In the genomic region with DNA sequence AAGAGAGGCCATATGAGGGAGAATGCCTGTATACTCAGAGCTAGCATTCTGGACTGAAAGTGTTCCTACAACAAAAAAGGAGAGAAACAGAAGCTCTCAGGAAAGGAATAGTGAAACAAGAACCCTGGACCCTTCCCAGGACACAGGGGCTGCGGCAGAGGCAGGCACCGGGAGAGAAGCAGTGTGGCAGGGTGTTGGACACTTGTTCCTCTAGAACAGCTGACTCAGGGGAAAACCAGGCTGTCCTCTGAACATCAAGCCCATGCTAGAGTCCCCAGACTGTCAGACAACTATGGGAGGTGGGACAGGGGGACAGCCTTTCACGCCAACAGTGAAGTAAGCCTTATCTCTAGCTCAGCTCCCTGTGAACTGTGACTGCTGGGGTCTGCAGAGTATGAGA, we compare ENCODE assay signal across 12 mouse cellular contexts. TPM values are rescaled to one million over a fixed set of nuclear protein-coding genes. Genes with fewer than 3 reads are reported as not detected.
DNase-seq lines count a peak whose midpoint lies in the region; ATAC-seq and TF ChIP-seq lines count a peak whose summit lies in the region.
"Had no signal": no experiment of that assay in that cellular context is flagged by ENCODE, and none has a peak within 500 bp of the region (broad histone marks: within the 10 kb centered on the region; RNA-seq: fewer than 3 reads in every experiment).

No protein-coding gene starts in this region.

- H3K27ac ChIP-seq in forebrain, embryonic 13.5 days: no peak overlapping the region
- H3K27ac ChIP-seq in forebrain, embryonic 11.5 days (ENCODE audit: low read depth, low read length): no peak overlapping the region
- H3K27ac ChIP-seq in midbrain, embryonic 10.5 days (replicated peaks): peak overlapping the region; percentile 91
- no peak overlapping the region for H3K27ac ChIP-seq in midbrain, postnatal 0 days (ENCODE audit: low read depth, low read length)
- H3K27ac ChIP-seq in limb, embryonic 14.5 days (replicated peaks; ENCODE audit: low read depth, low read length): peak overlapping the region; percentile 90
- H3K27ac ChIP-seq in stomach, embryonic 16.5 days (ENCODE audit: low read length): peak overlapping the region; percentile 79; the same call in 1 of the 2 replicates

- H3K4me2 ChIP-seq in forebrain, embryonic 13.5 days: 0 out of 2 replicates have a peak overlapping the region, but pooled peaks have one; percentile 97
- no peak overlapping the region for H3K4me2 ChIP-seq in forebrain, embryonic 11.5 days (ENCODE audit: low read depth, low read length, severe bottlenecking)
- no peak overlapping the region for H3K4me2 ChIP-seq in midbrain, postnatal 0 days (ENCODE audit: low read depth, low read length, poor library complexity, severe bottlenecking)
- peak overlapping the region; percentile 78 for H3K4me2 ChIP-seq in limb, embryonic 14.5 days (replicated peaks; ENCODE audit: low read depth, low read length, severe bottlenecking)
- no peak overlapping the region; the same call in 1 of the 2 replicates for H3K4me2 ChIP-seq in stomach, embryonic 16.5 days (ENCODE audit: low read depth, low read length)

- H3K4me3 ChIP-seq in forebrain, embryonic 13.5 days: no peak overlapping the region
- no peak overlapping the region for H3K4me3 ChIP-seq in forebrain, embryonic 11.5 days (ENCODE audit: low read depth, low read length)
- H3K4me3 ChIP-seq in midbrain, embryonic 10.5 days: peak overlapping the region; percentile 74; the same call in 1 of the 2 replicates
- H3K4me3 ChIP-seq in midbrain, postnatal 0 days (ENCODE audit: low read depth, low read length): no peak overlapping the region
- no peak overlapping the region for H3K4me3 ChIP-seq in limb, embryonic 14.5 days (replicated peaks; ENCODE audit: low read length)
- H3K4me3 ChIP-seq in stomach, embryonic 16.5 days (replicated peaks; ENCODE audit: low read length): no peak overlapping the region

- no peak for TF ChIP-seq POLR2A in limb, embryonic 14.5 days (IDR thresholded peaks at IDR 0.05; ENCODE audit: borderline replicate concordance, extremely low read depth, insufficient read depth, insufficient read length)

- no peaks in the 10 kb centered on the region for H3K9me3 ChIP-seq in forebrain, embryonic 13.5 days (replicated peaks)
- no peaks in the 10 kb centered on the region for H3K9me3 ChIP-seq in forebrain, embryonic 11.5 days (ENCODE audit: control insufficient read depth, low read length)
- H3K9me3 ChIP-seq in midbrain, embryonic 10.5 days (replicated peaks): no peaks in the 10 kb centered on the region
- H3K9me3 ChIP-seq in midbrain, postnatal 0 days (ENCODE audit: low read length): no peaks in the 10 kb centered on the region
- H3K9me3 ChIP-seq in limb, embryonic 14.5 days (ENCODE audit: control insufficient read depth, low read length): no peaks in the 10 kb centered on the region
- H3K9me3 ChIP-seq in stomach, embryonic 16.5 days (replicated peaks; ENCODE audit: control insufficient read depth, low read length): no peaks in the 10 kb centered on the region

- H3K27me3 ChIP-seq in forebrain, embryonic 13.5 days: peaks cover 33% of the 10 kb centered on the region
- H3K27me3 ChIP-seq in forebrain, embryonic 11.5 days (ENCODE audit: control insufficient read depth, insufficient read depth, low read length): peaks cover 23% of the 10 kb centered on the region
- H3K27me3 ChIP-seq in midbrain, embryonic 10.5 days (ENCODE audit: low read depth, poor library complexity, severe bottlenecking): peaks cover 59% of the 10 kb centered on the region
- no peaks in the 10 kb centered on the region for H3K27me3 ChIP-seq in midbrain, postnatal 0 days (ENCODE audit: insufficient read depth, low read length)
- no peaks in the 10 kb centered on the region for H3K27me3 ChIP-seq in limb, embryonic 14.5 days (ENCODE audit: control insufficient read depth, insufficient read depth, low read length)
- H3K27me3 ChIP-seq in stomach, embryonic 16.5 days (ENCODE audit: control insufficient read depth, insufficient read depth, low read length): peaks cover 14% of the 10 kb centered on the region; the same call in 1 of the 2 replicates

- no peak for DNase-seq in forebrain, embryonic 11.5 days (ENCODE audit: low spot score)
- no peak for DNase-seq in midbrain, embryonic 10.5 days (ENCODE audit: low spot score)
- no peak for DNase-seq in midbrain, postnatal 0 days (ENCODE audit: low spot score)
- DNase-seq in limb, embryonic 14.5 days (ENCODE audit: low spot score): no peak
- no peak for DNase-seq in adipocyte (ENCODE audit: low spot score)
- DNase-seq in frontal cortex, postnatal 10 days (ENCODE audit: low spot score in 2 of 2): no peak
- DNase-seq: kidney, postnatal 10 days; right cerebral cortex, postnatal 14 days; thymus, postnatal 14 days had no signal

- peaks cover 66% of the 10 kb centered on the region for H3K4me1 ChIP-seq in forebrain, embryonic 13.5 days
- H3K4me1 ChIP-seq in forebrain, embryonic 11.5 days (replicated peaks; ENCODE audit: control insufficient read depth, insufficient read depth, low read length): peaks cover 38% of the 10 kb centered on the region
- peaks cover 71% of the 10 kb centered on the region for H3K4me1 ChIP-seq in midbrain, embryonic 10.5 days
- peaks cover 44% of the 10 kb centered on the region for H3K4me1 ChIP-seq in midbrain, postnatal 0 days (ENCODE audit: insufficient read depth, low read length)
- H3K4me1 ChIP-seq in limb, embryonic 14.5 days (ENCODE audit: control insufficient read depth, insufficient read depth, low read length): peaks cover 52% of the 10 kb centered on the region
- H3K4me1 ChIP-seq in stomach, embryonic 16.5 days (ENCODE audit: control insufficient read depth, insufficient read depth, low read length): peaks cover 66% of the 10 kb centered on the region

- H3K36me3 ChIP-seq in forebrain, embryonic 13.5 days (ENCODE audit: poor library complexity, severe bottlenecking): peaks cover 10% of the 10 kb centered on the region
- peaks cover 5% of the 10 kb centered on the region; the same call in 1 of the 2 replicates for H3K36me3 ChIP-seq in forebrain, embryonic 11.5 days (ENCODE audit: control insufficient read depth, insufficient read depth, low read length)
- peaks cover 18% of the 10 kb centered on the region for H3K36me3 ChIP-seq in midbrain, embryonic 10.5 days
- 0 out of 2 replicates have a peak, but pooled peaks cover 4% of the 10 kb centered on the region for H3K36me3 ChIP-seq in midbrain, postnatal 0 days (ENCODE audit: insufficient read depth, low read length)
- H3K36me3 ChIP-seq in limb, embryonic 14.5 days (ENCODE audit: control insufficient read depth, insufficient read depth, low read length): peaks cover 10% of the 10 kb centered on the region
- H3K36me3 ChIP-seq in stomach, embryonic 16.5 days (ENCODE audit: control insufficient read depth, insufficient read depth, low read length): 0 out of 2 replicates have a peak, but pooled peaks cover 4% of the 10 kb centered on the region

- no peak for ATAC-seq in forebrain, embryonic 13.5 days
- no peak for ATAC-seq in forebrain, embryonic 11.5 days (replicated peaks; ENCODE audit: low FRiP score)
- no peak for ATAC-seq in midbrain, postnatal 0 days (ENCODE audit: low FRiP score)
- ATAC-seq in limb, embryonic 14.5 days (ENCODE audit: low FRiP score, low read depth): no peak
- ATAC-seq in stomach, embryonic 16.5 days (ENCODE audit: insufficient read depth, low FRiP score): no peak
- ATAC-seq: CD4-positive, CD25-positive, alpha-beta regulatory T cell, adult 4 months had no signal

- TF ChIP-seq CTCF in midbrain, postnatal 0 days (IDR thresholded peaks at IDR 0.05): no peak

- H3K9ac ChIP-seq in forebrain, embryonic 13.5 days: no peak overlapping the region
- H3K9ac ChIP-seq in forebrain, embryonic 11.5 days (ENCODE audit: low read length): no peak overlapping the region
- H3K9ac ChIP-seq in midbrain, postnatal 0 days (replicated peaks; ENCODE audit: low read length, poor library complexity, severe bottlenecking): no peak overlapping the region
- peak overlapping the region; percentile 16; the same call in 1 of the 2 replicates for H3K9ac ChIP-seq in limb, embryonic 14.5 days (ENCODE audit: low read depth, low read length, severe bottlenecking)
- H3K9ac ChIP-seq in stomach, embryonic 16.5 days (ENCODE audit: low read length): no peak overlapping the region; the same call in 1 of the 2 replicates

- WGBS in forebrain, embryonic 13.5 days: 89% methylated on average over 3 of the region's 3 CpGs
- 85% methylated on average over 3 of the region's 3 CpGs for WGBS in forebrain, embryonic 11.5 days
- WGBS in midbrain, embryonic 10.5 days: 80% methylated on average over 3 of the region's 3 CpGs
- WGBS in midbrain, postnatal 0 days: 83% methylated on average over 3 of the region's 3 CpGs
- 58% methylated on average over 3 of the region's 3 CpGs for WGBS in limb, embryonic 14.5 days
- WGBS in stomach, embryonic 16.5 days: 77% methylated on average over 3 of the region's 3 CpGs

RNA-seq across cellular contexts. Expression of a gene that starts 1.3 kb away (rescaled TPM):
- polyA plus RNA-seq in forebrain, embryonic 13.5 days (2015; fragmentation: Nextera tagmentation; extraction: Ambion mirVana): 2.4 and 2.9 TPM in 2 replicates
- polyA plus RNA-seq in forebrain, embryonic 11.5 days (2014; fragmentation: Nextera tagmentation; extraction: Ambion mirVana): 3.8 and 4.9 TPM in 2 replicates
- polyA plus RNA-seq in midbrain, embryonic 10.5 days (2016; fragmentation: Nextera tagmentation; extraction: Ambion mirVana): 3.8 and 4.4 TPM in 2 replicates
- total RNA-seq in midbrain, postnatal 0 days (2014; rRNA removed): 19.4 and 23.6 TPM in 2 replicates
- 4.0 and 4.3 TPM in 2 replicates for polyA plus RNA-seq in midbrain, postnatal 0 days (2015; fragmentation: Nextera tagmentation; extraction: Ambion mirVana)
- 32.6 and 42.5 TPM in 2 replicates for polyA plus RNA-seq in limb, embryonic 14.5 days (2012; rRNA removed)
- 14.5 and 19.8 TPM in 2 replicates for polyA plus RNA-seq in limb, embryonic 14.5 days (2014; fragmentation: Nextera tagmentation; extraction: Ambion mirVana)
- 4.0 and 5.4 TPM in 2 replicates for polyA plus RNA-seq in stomach, embryonic 16.5 days (2015; fragmentation: Nextera tagmentation; extraction: Ambion mirVana)

RNA-seq across cellular contexts. Expression of a gene that starts 5.2 kb away (rescaled TPM):
- 10.6 and 12.2 TPM in 2 replicates for polyA plus RNA-seq in forebrain, embryonic 13.5 days (2015; fragmentation: Nextera tagmentation; extraction: Ambion mirVana)
- polyA plus RNA-seq in forebrain, embryonic 11.5 days (2014; fragmentation: Nextera tagmentation; extraction: Ambion mirVana): 8.3 and 8.4 TPM in 2 replicates
- polyA plus RNA-seq in midbrain, embryonic 10.5 days (2016; fragmentation: Nextera tagmentation; extraction: Ambion mirVana): 5.3 and 12.5 TPM in 2 replicates
- 146 and 168 TPM in 2 replicates for total RNA-seq in midbrain, postnatal 0 days (2014; rRNA removed)
- polyA plus RNA-seq in midbrain, postnatal 0 days (2015; fragmentation: Nextera tagmentation; extraction: Ambion mirVana): 27.4 and 27.6 TPM in 2 replicates
- 31.9 and 52.5 TPM in 2 replicates for polyA plus RNA-seq in limb, embryonic 14.5 days (2012; rRNA removed)
- polyA plus RNA-seq in limb, embryonic 14.5 days (2014; fragmentation: Nextera tagmentation; extraction: Ambion mirVana): 6.3 and 8.0 TPM in 2 replicates
- polyA plus RNA-seq in stomach, embryonic 16.5 days (2015; fragmentation: Nextera tagmentation; extraction: Ambion mirVana): 3.6 and 5.4 TPM in 2 replicates

RNA-seq across cellular contexts. Expression of a gene that starts 10.1 kb away (rescaled TPM):
- polyA plus RNA-seq in forebrain, embryonic 13.5 days (2015; fragmentation: Nextera tagmentation; extraction: Ambion mirVana): 14.8 and 15.4 TPM in 2 replicates
- 17.7 and 19.2 TPM in 2 replicates for polyA plus RNA-seq in forebrain, embryonic 11.5 days (2014; fragmentation: Nextera tagmentation; extraction: Ambion mirVana)
- 22.4 and 22.9 TPM in 2 replicates for polyA plus RNA-seq in midbrain, embryonic 10.5 days (2016; fragmentation: Nextera tagmentation; extraction: Ambion mirVana)
- total RNA-seq in midbrain, postnatal 0 days (2014; rRNA removed): 17.4 and 17.9 TPM in 2 replicates
- polyA plus RNA-seq in midbrain, postnatal 0 days (2015; fragmentation: Nextera tagmentation; extraction: Ambion mirVana): 9.0 and 11.1 TPM in 2 replicates
- polyA plus RNA-seq in limb, embryonic 14.5 days (2012; rRNA removed): 35.4 and 39.2 TPM in 2 replicates
- polyA plus RNA-seq in limb, embryonic 14.5 days (2014; fragmentation: Nextera tagmentation; extraction: Ambion mirVana): 10.2 and 12.2 TPM in 2 replicates
- 7.6 and 9.7 TPM in 2 replicates for polyA plus RNA-seq in stomach, embryonic 16.5 days (2015; fragmentation: Nextera tagmentation; extraction: Ambion mirVana)

RNA-seq across cellular contexts. Expression of a gene that starts 40.7 kb away (rescaled TPM):
- polyA plus RNA-seq in forebrain, embryonic 13.5 days (2015; fragmentation: Nextera tagmentation; extraction: Ambion mirVana): 60.2 and 66.1 TPM in 2 replicates
- 117 and 120 TPM in 2 replicates for polyA plus RNA-seq in forebrain, embryonic 11.5 days (2014; fragmentation: Nextera tagmentation; extraction: Ambion mirVana)
- polyA plus RNA-seq in midbrain, embryonic 10.5 days (2016; fragmentation: Nextera tagmentation; extraction: Ambion mirVana): 116 and 131 TPM in 2 replicates
- 6.2 and 6.7 TPM in 2 replicates for total RNA-seq in midbrain, postnatal 0 days (2014; rRNA removed)
- polyA plus RNA-seq in midbrain, postnatal 0 days (2015; fragmentation: Nextera tagmentation; extraction: Ambion mirVana): 5.0 and 5.3 TPM in 2 replicates
- polyA plus RNA-seq in limb, embryonic 14.5 days (2012; rRNA removed): 35.4 and 36.6 TPM in 2 replicates
- polyA plus RNA-seq in limb, embryonic 14.5 days (2014; fragmentation: Nextera tagmentation; extraction: Ambion mirVana): 41.8 and 49.9 TPM in 2 replicates
- polyA plus RNA-seq in stomach, embryonic 16.5 days (2015; fragmentation: Nextera tagmentation; extraction: Ambion mirVana): 50.2 and 51.8 TPM in 2 replicates

RNA-seq across cellular contexts. Expression of a gene that starts 41.1 kb away (rescaled TPM):
- 602 and 648 TPM in 2 replicates for polyA plus RNA-seq in forebrain, embryonic 13.5 days (2015; fragmentation: Nextera tagmentation; extraction: Ambion mirVana)
- 394 and 453 TPM in 2 replicates for polyA plus RNA-seq in forebrain, embryonic 11.5 days (2014; fragmentation: Nextera tagmentation; extraction: Ambion mirVana)
- 467 and 491 TPM in 2 replicates for polyA plus RNA-seq in midbrain, embryonic 10.5 days (2016; fragmentation: Nextera tagmentation; extraction: Ambion mirVana)
- 730 and 771 TPM in 2 replicates for total RNA-seq in midbrain, postnatal 0 days (2014; rRNA removed)
- 2,426 and 2,595 TPM in 2 replicates for polyA plus RNA-seq in midbrain, postnatal 0 days (2015; fragmentation: Nextera tagmentation; extraction: Ambion mirVana)
- 487 and 720 TPM in 2 replicates for polyA plus RNA-seq in limb, embryonic 14.5 days (2012; rRNA removed)
- 511 and 522 TPM in 2 replicates for polyA plus RNA-seq in limb, embryonic 14.5 days (2014; fragmentation: Nextera tagmentation; extraction: Ambion mirVana)
- 504 and 564 TPM in 2 replicates for polyA plus RNA-seq in stomach, embryonic 16.5 days (2015; fragmentation: Nextera tagmentation; extraction: Ambion mirVana)

Comparison
In these comparisons a context has a peak if more than half of its experiments do, and no peak if none do; other contexts are left out.
1. H3K27ac ChIP-seq: peak in midbrain, embryonic 10.5 days (single experiment), limb, embryonic 14.5 days (single experiment) and stomach, embryonic 16.5 days (single experiment); none in forebrain, embryonic 13.5 days (single experiment), forebrain, embryonic 11.5 days (single experiment) and midbrain, postnatal 0 days (single experiment).
2. H3K4me2 ChIP-seq: peak in forebrain, embryonic 13.5 days (single experiment) and limb, embryonic 14.5 days (single experiment); none in forebrain, embryonic 11.5 days (single experiment), midbrain, postnatal 0 days (single experiment) and stomach, embryonic 16.5 days (single experiment).